Mouse (Mus musculus) thymus, adult 2 months (tissue): ENCODE results near the gene Abtb2. TPM values are rescaled to one million over a fixed set of nuclear protein-coding genes. Genes with fewer than 3 reads are reported as not detected.

Experiments used
- DNase-seq: peaks from one replicate; pipeline ENCODE4 v3.0.0; 2021
- H3K27ac ChIP-seq: fragments of 200-500 bp; 2 replicates; pipeline ENCODE4 v1.5.1; 2012; ENCODE audit warnings: low read length, control low read depth; ENCODE audit not compliant: control insufficient read depth, insufficient read depth
- H3K27me3 ChIP-seq: fragments of 200-500 bp; 2 replicates; pipeline ENCODE4 v1.6.1; 2012; ENCODE audit warnings: mild to moderate bottlenecking, low read length, moderate library complexity, mixed read lengths; ENCODE audit not compliant: control insufficient read depth, insufficient read depth
- H3K36me3 ChIP-seq: fragments of 200-500 bp; 2 replicates; pipeline ENCODE4 v1.6.1; 2012; ENCODE audit warnings: mild to moderate bottlenecking, low read length, moderate library complexity; ENCODE audit not compliant: control insufficient read depth, insufficient read depth
- H3K4me1 ChIP-seq: fragments of 200-500 bp; replicated peaks from 2 replicates; pipeline ENCODE4 v1.6.1; 2012; ENCODE audit warnings: low read length; ENCODE audit not compliant: control insufficient read depth, insufficient read depth
- H3K4me3 ChIP-seq: fragments of 200-500 bp; 2 replicates; pipeline ENCODE4 v1.5.1; 2012; ENCODE audit warnings: mild to moderate bottlenecking, low read length, control low read depth, moderate library complexity; ENCODE audit not compliant: control insufficient read depth, insufficient read depth
- CTCF ChIP-seq: fragments of 200-500 bp; IDR thresholded peaks from 2 replicates; pipeline ENCODE4 v1.5.1; 2012; ENCODE audit warnings: mild to moderate bottlenecking, control low read depth, low read length, moderate library complexity, borderline replicate concordance; ENCODE audit not compliant: control insufficient read depth, poor library complexity, insufficient read depth; ENCODE audit errors: extremely low read depth
- POLR2A ChIP-seq: fragments of 200-500 bp; IDR thresholded peaks from 2 replicates; pipeline ENCODE4 v1.6.1; 2012; ENCODE audit warnings: mild to moderate bottlenecking, low read length, control low read depth, moderate library complexity; ENCODE audit not compliant: control insufficient read depth, poor library complexity, insufficient read depth; ENCODE audit errors: extremely low read depth
- WGBS: fragments of 180-500 bp; shearing (Covaris S2); methylation state at CpG from one replicate; pipeline ENCODE4 v1.1.7; 2018; 5-methylcytosine and 5-hydroxymethylcytosine counted together
- polyA plus RNA-seq: library from polyadenylated mRNA; depleted of rRNA; stranded (reverse); fragments of >200 nt; gene quantifications from 2 replicates; pipeline ENCODE4 v1.2.3, GENCODE M21; 2012

The Abtb2 gene
- polyA plus RNA-seq, 1 experiment = 110 TPM

- Histone ChIP-seq H3K4me1 (peaks cover 5% of the 10 kb centered on the region), H3K27me3 (no peaks in the 10 kb centered on the region), H3K36me3 (no peaks in the 10 kb centered on the region), H3K27ac (no peak overlapping the region), H3K4me3 (no peak overlapping the region)
- TF ChIP-seq POLR2A (no peak), CTCF (no peak)
- DNase-seq = no peak
- WGBS = 82% methylated on average over 4 of the region's 4 CpGs
Measured at GRCm38 (mm10) chr2:103560955-103561354, 5.2 kb upstream of the Abtb2 start.

- no peaks in the 10 kb centered on the region for H3K36me3 ChIP-seq
- TF ChIP-seq CTCF = no peak
- TF ChIP-seq POLR2A = no peak
- no peak overlapping the region for H3K27ac ChIP-seq
- no peak for DNase-seq
- 13% methylated on average over 8 of the region's 8 CpGs for WGBS
- no peaks in the 10 kb centered on the region for H3K27me3 ChIP-seq
- H3K4me3 ChIP-seq = no peak overlapping the region
- peaks cover 5% of the 10 kb centered on the region for H3K4me1 ChIP-seq
Measured at GRCm38 (mm10) chr2:103564427-103565023, 1.6 kb upstream of the Abtb2 start.

GRCm38 (mm10) chr2:103565171-103565591 lies 929 bp upstream of the Abtb2 start:
- Histone ChIP-seq H3K4me3 (peak overlapping the region; percentile 35), H3K36me3 (no peaks in the 10 kb centered on the region), H3K4me1 (peaks cover 10% of the 10 kb centered on the region), H3K27ac (peak overlapping the region; percentile 39; the same call in 1 of the 2 replicates), H3K27me3 (no peaks in the 10 kb centered on the region)
- TF ChIP-seq CTCF (no peak), POLR2A (no peak)
- WGBS = 1% methylated on average over 22 of the region's 22 CpGs
- peak; percentile 61 for DNase-seq

DNA sequence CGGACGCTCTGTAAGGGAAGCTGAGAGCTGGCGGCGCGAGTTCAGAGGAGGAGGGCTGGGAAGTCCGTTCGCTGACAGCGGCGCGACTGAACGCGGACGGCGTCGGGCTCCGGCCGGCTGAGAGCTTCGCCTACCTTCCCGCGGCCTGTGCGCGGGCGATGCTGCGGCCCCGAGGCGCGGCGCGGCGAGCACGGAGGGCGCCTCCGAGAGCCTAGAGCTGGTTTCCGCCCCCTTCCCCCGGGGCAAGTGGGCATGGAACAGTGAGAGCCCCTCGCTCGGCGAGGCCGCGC lies 258 bp downstream of the Abtb2 start:
- no peak for DNase-seq
- under 1% methylated on average over 39 of the region's 40 CpGs for WGBS
- TF ChIP-seq CTCF (0 out of 2 replicates have a peak, but pooled peaks have one; percentile 6), POLR2A (no peak)
- H3K4me1 ChIP-seq = peaks cover 12% of the 10 kb centered on the region
- no peaks in the 10 kb centered on the region for H3K27me3 ChIP-seq
- H3K4me3 ChIP-seq = peak overlapping the region; percentile 97
- peak overlapping the region; percentile 40; the same call in 1 of the 2 replicates for H3K27ac ChIP-seq
- no peaks in the 10 kb centered on the region for H3K36me3 ChIP-seq

DNA sequence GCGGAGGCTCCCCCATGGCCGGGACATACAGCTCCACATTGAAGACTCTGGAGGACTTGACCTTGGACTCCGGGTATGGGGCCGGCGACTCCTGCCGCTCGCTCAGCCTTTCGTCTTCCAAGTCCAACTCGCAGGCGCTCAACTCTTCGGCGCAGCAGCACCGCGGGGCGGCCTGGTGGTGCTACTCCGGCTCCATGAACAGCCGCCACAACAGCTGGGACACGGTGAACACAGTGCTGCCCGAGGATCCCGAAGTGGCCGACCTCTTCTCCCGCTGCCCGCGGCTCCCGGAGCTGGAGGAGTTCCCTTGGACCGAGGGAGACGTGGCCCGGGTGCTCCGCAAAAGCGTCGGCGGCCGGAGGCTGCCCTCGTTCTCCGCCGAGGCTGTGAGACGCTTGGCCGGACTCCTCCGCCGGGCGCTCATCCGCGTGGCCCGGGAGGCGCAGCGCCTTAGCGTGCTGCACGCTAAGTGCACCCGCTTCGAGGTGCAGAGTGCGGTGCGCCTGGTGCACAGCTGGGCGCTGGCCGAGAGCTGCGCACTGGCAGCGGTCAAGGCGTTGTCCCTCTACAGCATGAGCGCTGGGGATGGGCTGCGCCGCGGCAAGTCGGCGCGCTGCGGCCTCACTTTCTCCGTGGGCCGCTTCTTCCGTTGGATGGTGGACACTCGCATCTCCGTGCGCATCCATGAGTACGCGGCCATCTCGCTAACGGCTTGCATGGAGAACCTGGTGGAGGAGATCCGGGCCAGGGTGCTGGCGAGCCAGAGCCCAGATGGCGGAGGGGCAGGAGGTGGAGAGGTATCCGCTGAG lies 807 bp downstream of the Abtb2 start:
- DNase-seq = peak; percentile 28

DNA sequence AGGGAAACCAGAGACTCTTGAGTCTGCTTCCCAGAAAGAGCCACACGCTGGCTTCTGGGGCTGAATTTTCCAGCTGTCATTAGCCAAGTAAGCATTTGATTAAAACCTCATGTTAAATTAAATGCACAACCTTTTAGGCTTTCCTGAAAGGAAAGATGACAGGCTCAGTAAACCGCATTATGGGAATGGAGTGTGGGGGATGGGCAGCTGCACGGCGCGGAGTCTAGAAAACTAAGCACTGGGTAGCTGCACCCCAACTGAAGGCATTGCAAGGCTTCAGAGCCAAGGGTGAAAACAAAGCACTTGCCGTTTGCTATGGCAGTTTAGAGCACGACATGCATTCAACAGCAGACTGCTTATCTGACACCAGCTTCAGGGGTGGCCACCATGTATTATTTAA lies 2.1 kb downstream of the Abtb2 start:
- Histone ChIP-seq H3K4me3 (peak overlapping the region; percentile 97), H3K27ac (no peak overlapping the region), H3K4me1 (peaks cover 16% of the 10 kb centered on the region), H3K36me3 (no peaks in the 10 kb centered on the region), H3K27me3 (no peaks in the 10 kb centered on the region)
- 41% methylated on average over 7 of the region's 7 CpGs for WGBS
- DNase-seq = peak; percentile 46
- no peak for TF ChIP-seq POLR2A
- TF ChIP-seq CTCF = no peak

More for the DNA sequence above, 807 bp downstream of the Abtb2 start:
- no peak for TF ChIP-seq POLR2A
- TF ChIP-seq CTCF = no peak
- Histone ChIP-seq H3K4me3 (peak overlapping the region; percentile 97), H3K27ac (no peak overlapping the region), H3K4me1 (peaks cover 12% of the 10 kb centered on the region), H3K27me3 (no peaks in the 10 kb centered on the region), H3K36me3 (no peaks in the 10 kb centered on the region)
- WGBS = 1% methylated on average over 79 of the region's 79 CpGs

DNA sequence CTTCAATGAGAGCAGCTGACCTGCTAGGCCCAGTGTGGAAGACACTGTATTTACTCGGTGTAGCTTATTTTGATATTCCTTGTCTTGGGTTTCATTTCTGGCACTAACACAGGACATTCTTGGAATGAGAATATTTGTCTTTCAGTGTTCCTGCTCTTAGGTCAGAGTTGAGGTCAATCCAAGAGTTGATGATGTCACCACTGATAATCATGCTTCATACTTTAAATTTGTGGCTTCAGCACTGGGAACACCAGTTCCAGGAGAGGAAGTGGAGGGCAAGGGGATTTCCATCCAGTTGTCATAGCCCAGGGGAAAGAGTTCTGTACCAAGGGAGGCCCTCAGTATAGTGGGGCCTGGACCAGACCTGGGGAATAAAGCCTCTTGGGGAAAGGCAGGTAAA lies 3.6 kb downstream of the Abtb2 start:
- Histone ChIP-seq H3K4me1 (peaks cover 19% of the 10 kb centered on the region), H3K27me3 (no peaks in the 10 kb centered on the region), H3K4me3 (no peak overlapping the region; the same call in 1 of the 2 replicates), H3K36me3 (0 out of 2 replicates have a peak, but pooled peaks cover 3% of the 10 kb centered on the region), H3K27ac (no peak overlapping the region)
- DNase-seq = no peak
- whole genome bisulfite sequencing = 72% methylated on average over 1 of the region's 1 CpGs
- no peak for TF ChIP-seq CTCF
- TF ChIP-seq POLR2A = no peak
